Mouse (Mus musculus) frontal cortex, postnatal 14 days (tissue): ENCODE measurements around the gene Mbd3l2.
"Not testable (repeated sequence)": the region's sequence is repeated elsewhere in the genome, so short reads cannot be mapped to it uniquely, and the experiment has no call there.

Experiments
- DNase-seq, 2 experiments: peaks; one replicate each; pipeline ENCODE4 v3.0.0; 2022; ENCODE audit warnings: low spot score in 2 of 2

The Mbd3l2 gene

GRCm38 (mm10) chr9:18430354-18430753 lies at the start of gene Mbd3l2:
Mbd3l2 (plus strand) TSS chr9:18430654.
- no peak for DNase-seq

- DNase-seq, result no peak
Measured at GRCm38 (mm10) chr9:18385782-18386181, 44.7 kb upstream of the Mbd3l2 start.

- DNase-seq, result no peak
Measured at GRCm38 (mm10) chr9:18399629-18400028, 30.8 kb upstream of the Mbd3l2 start.

- not testable (repeated sequence) for DNase-seq
Measured at GRCm38 (mm10) chr9:18402895-18403294, 27.6 kb upstream of the Mbd3l2 start, which contains the start of gene Naalad2. Naalad2 (minus strand) TSS chr9:18402995.

- no peak for DNase-seq
Measured at GRCm38 (mm10) chr9:18404118-18404517, 26.3 kb upstream of the Mbd3l2 start, which contains the start of gene Ubtfl1. Ubtfl1 (plus strand) TSS chr9:18404418.

GRCm38 (mm10) chr9:18412371-18412770 lies 18.1 kb upstream of the Mbd3l2 start:
- DNase-seq, result not testable (repeated sequence)

- no peak for DNase-seq
Measured at GRCm38 (mm10) chr9:18431687-18432086, 1.2 kb downstream of the Mbd3l2 start.

- no peak for DNase-seq
Measured at GRCm38 (mm10) chr9:18456520-18456919, 26.1 kb downstream of the Mbd3l2 start.

- DNase-seq, result no peak
Measured at GRCm38 (mm10) chr9:18467350-18467749, 36.9 kb downstream of the Mbd3l2 start.

- no peak for DNase-seq
Measured at GRCm38 (mm10) chr9:18468005-18468404, 37.6 kb downstream of the Mbd3l2 start.

- peak; percentile 49 to 56 for DNase-seq
Measured at GRCm38 (mm10) chr9:18473324-18474128, 43.1 kb downstream of the Mbd3l2 start.

GRCm38 (mm10) chr9:18478168-18478567 lies 47.7 kb downstream of the Mbd3l2 start, which contains the start of the genes Zfp558 and Mbd3l1:
Zfp558 (minus strand) TSS chr9:18478268.
Mbd3l1 (plus strand) TSS chr9:18478359.
- no peak for DNase-seq
